Mouse (Mus musculus) gastrocnemius, postnatal 14 days (tissue): ENCODE measurements around the gene Capn15. TPM values are rescaled to one million over a fixed set of nuclear protein-coding genes. Genes with fewer than 3 reads are reported as not detected.

Experiments
- DNase-seq: peaks from one replicate; pipeline ENCODE4 v3.0.0; 2021; ENCODE audit warnings: mixed read lengths
- intact Hi-C: fragments of 180-260 bp; cut with DNase I; formaldehyde crosslinking; loops from one replicate; pipeline ENCODE4 v1.15.1; 2025; ENCODE audit warnings: low total_unique reads
- total RNA-seq, 2 experiments: library from RNA; stranded (reverse); gene quantifications; 2 replicates each; pipeline ENCODE4 v1.2.3; 2021

Gene Capn15
- total RNA-seq, 2 experiments from 2014 or later, result 4.3 to 5.9 TPM

- intact Hi-C loops, result no loop called here
- DNase-seq, result no peak
Observed at GRCm38 (mm10) chr17:25958771-25959494, 26.7 kb downstream of the Capn15 start.

- intact Hi-C loops, result no loop called here
- DNase-seq, result no peak
Observed at GRCm38 (mm10) chr17:25957586-25958051, 28.0 kb downstream of the Capn15 start.

GRCm38 (mm10) chr17:25956631-25957030, 29.0 kb downstream of the Capn15 start:
- no peak for DNase-seq
- intact Hi-C loops, result no loop called here

GRCm38 (mm10) chr17:25956201-25956600, 29.4 kb downstream of the Capn15 start:
- intact Hi-C loops, result no loop called here
- DNase-seq, result no peak

- intact Hi-C loops, result no loop called here
- DNase-seq, result no peak
Observed at GRCm38 (mm10) chr17:25955736-25956135, 29.9 kb downstream of the Capn15 start.

- intact Hi-C loops, result no loop called here
- no peak for DNase-seq
Observed at GRCm38 (mm10) chr17:25954671-25955070, 30.9 kb downstream of the Capn15 start.

GRCm38 (mm10) chr17:25953161-25953560, 32.4 kb downstream of the Capn15 start:
- DNase-seq, result no peak
- intact Hi-C loops, result no loop called here

GRCm38 (mm10) chr17:25951803-25952623, 33.6 kb downstream of the Capn15 start, which contains the start of gene A930017K11Rik:
TSS of gene A930017K11Rik (minus strand) at chr17:25952565.
- DNase-seq, result no peak
- intact Hi-C loops, result no loop called here

- intact Hi-C loops, result no loop called here
- DNase-seq, result no peak
Observed at GRCm38 (mm10) chr17:25951225-25951802, 34.3 kb downstream of the Capn15 start.

GRCm38 (mm10) chr17:25950706-25951105, 34.9 kb downstream of the Capn15 start:
- DNase-seq, result no peak
- intact Hi-C loops, result no loop called here

GRCm38 (mm10) chr17:25949981-25950380, 35.6 kb downstream of the Capn15 start:
- intact Hi-C loops, result no loop called here
- no peak for DNase-seq

- intact Hi-C loops, result no loop called here
Observed at GRCm38 (mm10) chr17:25948051-25948450, 37.5 kb downstream of the Capn15 start.

GRCm38 (mm10) chr17:25947576-25947975, 38.0 kb downstream of the Capn15 start:
- intact Hi-C loops, result no loop called here
- no peak for DNase-seq

More at GRCm38 (mm10) chr17:25948051-25948450, 37.5 kb downstream of the Capn15 start:
- no peak for DNase-seq

GRCm38 (mm10) chr17:25946891-25947290, 38.7 kb downstream of the Capn15 start:
- intact Hi-C loops, result no loop called here

GRCm38 (mm10) chr17:25946349-25946748, 39.2 kb downstream of the Capn15 start:
- intact Hi-C loops, result no loop called here
- no peak for DNase-seq

More at GRCm38 (mm10) chr17:25946891-25947290, 38.7 kb downstream of the Capn15 start:
- no peak for DNase-seq

GRCm38 (mm10) chr17:25945517-25946155, 40.0 kb downstream of the Capn15 start:
- DNase-seq, result peak; percentile 49
- intact Hi-C loops, result no loop called here

GRCm38 (mm10) chr17:25944366-25945163, 41.0 kb downstream of the Capn15 start, which contains the start of the genes Pigq and Nhlrc4:
TSS of gene Pigq (minus strand) at chr17:25944936.
TSS of gene Nhlrc4 (minus strand) at chr17:25944961.
- intact Hi-C loops, result loop anchor here (5.0 kb wide), 1 partner anchor 33 kb away; no protein-coding TSS in a partner anchor
- DNase-seq, result no peak

- intact Hi-C loops, result loop anchor here (5.0 kb wide), 1 partner anchor 34 kb away; no protein-coding TSS in a partner anchor
Observed at GRCm38 (mm10) chr17:25943769-25944168, 41.8 kb downstream of the Capn15 start.

More at GRCm38 (mm10) chr17:25943769-25944168, 41.8 kb downstream of the Capn15 start:
- no peak for DNase-seq
